Mouse (Mus musculus) activated CD4-positive, CD25-positive, alpha-beta regulatory T cell, adult 4 months (primary cell): ENCODE measurements around the gene Mri1. TPM values are rescaled to one million over a fixed set of nuclear protein-coding genes. Genes with fewer than 3 reads are reported as not detected.
"Not testable (repeated sequence)": the region's sequence is repeated elsewhere in the genome, so short reads cannot be mapped to it uniquely, and the experiment has no call there.

Experiments used
- ATAC-seq: one replicate; pipeline ENCODE4 v1.8.0; 2017
- polyA plus RNA-seq, 2 experiments: library from polyadenylated mRNA; unstranded; fragments of 100-300 nt; shearing (Covaris generic); gene quantifications; one replicate each; pipeline ENCODE4 v1.2.1; 2017

The Mri1 gene
- 10 to 100 TPM; 38.1 to 39.4 TPM for polyA plus RNA-seq

DNA sequence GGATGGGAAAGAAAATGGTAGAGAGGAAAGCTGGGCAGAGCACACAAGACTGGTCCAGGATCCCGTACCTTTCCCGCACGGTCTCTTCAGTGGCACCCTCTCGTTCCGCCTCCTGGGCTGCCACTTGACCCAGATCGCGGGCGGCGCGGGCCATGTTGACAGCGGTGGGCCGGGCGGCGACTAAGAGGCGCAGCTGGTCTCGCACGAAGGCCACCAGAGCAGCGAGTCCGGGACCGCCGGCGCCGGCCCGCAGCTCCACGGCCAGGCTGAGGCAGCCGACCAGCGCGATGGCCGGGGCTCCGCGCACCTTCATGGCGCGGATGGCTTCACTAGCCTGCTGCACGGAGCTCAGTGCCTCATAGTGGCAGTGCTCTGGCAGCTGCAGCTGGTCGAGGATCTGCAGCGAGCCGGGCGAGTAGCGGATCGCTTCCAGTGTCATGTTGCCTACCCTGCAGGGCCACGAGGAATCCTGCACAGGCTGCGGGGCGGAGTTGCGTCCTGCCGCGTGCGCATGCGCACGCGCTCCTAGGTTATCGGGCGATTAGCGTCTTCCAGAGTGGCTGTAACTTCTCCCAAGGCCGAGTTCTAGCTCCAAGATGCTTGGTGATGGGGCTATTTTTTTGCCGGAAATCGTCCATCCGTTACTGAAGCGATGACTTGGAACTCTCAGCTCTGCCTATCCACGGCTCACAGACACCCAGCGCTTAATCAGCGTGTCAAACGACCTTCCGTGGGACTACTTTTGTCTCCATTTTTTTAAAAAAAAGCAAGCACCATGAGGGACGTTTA is at the start of gene Mri1:
Gene Mri1 (minus strand): TSS at position 505 of the 789 bp plus-strand sequence.
- peak; percentile 76 for ATAC-seq

- ATAC-seq: no peak
Observed at GRCm38 (mm10) chr8:84303951-84304350, 46.8 kb upstream of the Mri1 start.

DNA sequence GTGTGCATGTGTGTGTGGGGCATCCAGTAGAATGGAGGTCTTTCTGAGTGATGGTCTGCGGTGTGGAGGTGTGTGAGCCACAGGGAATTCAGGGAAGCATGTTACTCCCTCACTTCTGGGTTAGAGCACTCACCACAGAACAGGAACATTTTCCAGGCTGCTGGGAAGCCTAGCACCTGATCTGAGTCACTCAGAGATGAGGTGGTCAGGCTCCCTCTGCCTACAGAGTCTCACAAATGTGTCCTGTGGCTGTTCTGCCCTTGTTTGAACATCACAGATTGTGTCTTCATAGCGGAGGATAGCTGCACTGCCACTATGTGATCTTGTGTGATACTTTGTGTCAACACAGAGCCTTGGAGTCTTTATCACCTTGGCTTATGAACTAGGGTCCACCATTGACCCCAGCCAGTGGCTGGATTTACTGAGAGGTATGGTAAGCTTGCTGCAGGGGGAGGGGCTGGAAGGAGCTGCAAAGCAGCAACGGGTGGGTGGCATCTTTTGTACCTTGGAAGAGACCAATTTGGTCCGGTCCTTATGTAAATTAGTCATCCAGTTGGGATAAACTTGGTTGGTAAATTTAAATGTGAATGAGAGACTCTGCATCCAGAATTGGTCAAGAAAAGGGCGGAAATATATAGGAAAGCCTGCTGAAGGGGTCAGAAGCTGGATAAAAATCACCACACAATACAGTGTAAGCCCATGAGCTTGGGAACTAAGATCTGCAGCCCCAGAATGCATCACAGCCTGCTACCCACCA is 40.1 kb upstream of the Mri1 start:
- ATAC-seq: no peak

DNA sequence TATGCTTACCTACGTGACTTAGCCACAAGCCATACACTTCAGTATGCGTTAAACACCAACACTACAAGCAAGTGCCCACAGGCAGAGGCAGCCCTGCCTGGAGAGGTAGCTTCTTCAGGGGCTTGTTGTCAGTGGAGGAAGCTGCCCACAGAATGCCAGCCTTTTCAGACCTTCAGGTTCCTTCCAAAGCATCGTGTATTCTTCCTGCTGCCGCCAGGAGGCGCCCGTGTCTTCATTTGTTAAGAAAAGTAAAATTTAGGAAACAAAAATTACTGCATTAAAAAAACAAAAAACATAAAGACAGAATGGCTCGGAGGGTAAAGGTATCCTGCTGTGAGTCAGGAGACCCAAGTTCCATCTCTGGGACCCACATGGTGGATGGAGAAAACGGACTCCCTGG is 34.6 kb upstream of the Mri1 start:
- ATAC-seq: no peak

DNA sequence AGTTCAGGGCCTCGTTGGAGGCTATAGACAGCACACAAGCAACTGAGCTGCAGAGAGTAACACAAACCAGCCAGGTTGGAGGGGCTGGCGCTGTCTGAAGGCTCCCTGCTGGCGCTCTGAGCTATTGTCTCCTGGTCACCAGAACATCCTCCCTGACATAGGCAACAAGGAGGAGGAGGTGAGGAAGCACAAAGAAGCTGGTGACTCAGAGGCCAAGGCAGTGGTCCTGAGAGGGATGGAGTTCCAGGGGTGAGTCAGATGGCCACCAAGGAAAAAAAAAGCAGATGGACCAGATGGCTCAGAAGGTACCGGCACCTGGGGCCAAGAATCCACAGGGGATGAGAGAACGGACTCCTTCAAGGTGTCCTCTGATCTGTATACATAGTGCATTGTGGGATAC is 34.0 kb upstream of the Mri1 start:
- ATAC-seq: no peak

DNA sequence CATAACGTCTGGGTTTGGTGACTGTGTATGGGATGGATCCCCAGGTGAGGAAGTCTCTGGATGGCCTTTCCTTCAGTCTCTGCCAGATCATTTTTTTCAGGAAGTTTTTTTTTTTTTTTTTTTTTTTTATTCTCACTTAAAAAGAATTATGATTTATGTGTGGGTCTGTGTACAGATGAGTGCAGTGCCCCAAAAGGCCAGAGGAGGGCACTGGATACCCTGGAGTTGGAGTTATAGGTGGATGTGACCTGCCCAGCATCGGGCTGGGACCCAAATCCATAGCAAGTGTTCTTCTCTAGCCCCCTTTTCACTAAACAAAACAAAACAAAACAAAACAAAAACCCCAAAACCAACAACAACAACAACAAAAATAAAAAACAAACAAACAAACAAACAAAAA is 31.8 kb upstream of the Mri1 start:
- no peak for ATAC-seq

DNA sequence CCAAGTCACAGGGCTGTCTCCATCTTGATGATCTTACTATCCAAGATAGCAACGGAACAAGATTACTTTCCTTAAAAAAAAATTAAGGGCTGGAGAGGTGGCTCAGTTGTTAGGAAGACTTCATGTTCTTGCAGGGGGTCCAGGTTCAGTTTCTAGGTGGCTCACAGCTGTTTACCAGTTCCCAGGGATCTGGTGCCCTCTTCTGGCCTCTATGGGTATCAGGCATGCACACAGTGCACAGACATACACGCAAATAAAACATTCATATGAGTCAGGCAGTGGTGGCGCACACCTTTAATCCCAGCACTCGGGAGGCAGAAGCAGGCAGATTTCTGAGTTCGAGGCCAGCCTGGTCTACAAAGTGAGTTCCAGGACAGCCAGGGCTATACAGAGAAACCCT is 28.5 kb upstream of the Mri1 start:
- not testable (repeated sequence) for ATAC-seq

DNA sequence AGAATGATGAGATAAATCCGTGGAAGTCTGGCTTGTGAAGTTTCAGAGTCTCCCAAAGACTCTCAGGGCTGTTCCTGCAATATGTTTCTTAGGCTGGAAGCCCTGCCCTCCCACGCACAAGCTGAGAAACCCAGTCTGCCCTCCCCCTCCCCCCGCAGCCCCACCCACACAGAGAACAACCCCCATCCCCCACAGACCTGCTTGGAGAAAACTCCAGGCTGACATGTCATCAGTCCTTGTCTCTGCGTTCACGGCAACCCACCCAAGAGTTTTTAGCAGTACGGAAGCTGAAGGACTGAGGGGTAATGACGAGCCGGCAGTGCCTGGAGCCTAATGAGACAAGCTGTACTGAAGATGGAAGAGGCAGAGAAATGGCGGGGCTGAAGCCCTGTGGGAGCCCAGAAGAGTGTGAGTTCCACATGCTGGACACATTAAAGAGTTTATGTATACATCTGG is 27.5 kb upstream of the Mri1 start:
- no peak for ATAC-seq

DNA sequence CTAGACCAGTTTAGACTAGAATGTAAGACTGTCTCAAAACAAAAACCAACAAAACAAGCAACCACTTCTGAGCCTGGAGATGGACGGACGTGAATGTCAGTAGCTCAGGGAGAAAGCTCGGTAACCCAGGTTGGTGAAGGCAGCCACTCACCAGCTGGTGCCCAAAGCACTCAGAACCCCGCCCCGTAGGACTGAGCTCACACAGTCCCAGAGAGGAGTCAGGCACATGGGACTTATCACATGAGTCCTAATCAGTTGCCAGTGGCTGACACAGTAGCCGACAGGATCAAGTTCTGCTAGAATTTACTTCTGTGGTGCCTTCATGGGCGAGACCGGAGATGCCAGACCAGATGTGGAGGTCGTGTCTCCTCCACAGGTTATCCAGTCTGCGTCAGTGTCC is 23.7 kb upstream of the Mri1 start:
- no peak for ATAC-seq

- ATAC-seq: no peak
Observed at GRCm38 (mm10) chr8:84276447-84276846, 19.3 kb upstream of the Mri1 start.

DNA sequence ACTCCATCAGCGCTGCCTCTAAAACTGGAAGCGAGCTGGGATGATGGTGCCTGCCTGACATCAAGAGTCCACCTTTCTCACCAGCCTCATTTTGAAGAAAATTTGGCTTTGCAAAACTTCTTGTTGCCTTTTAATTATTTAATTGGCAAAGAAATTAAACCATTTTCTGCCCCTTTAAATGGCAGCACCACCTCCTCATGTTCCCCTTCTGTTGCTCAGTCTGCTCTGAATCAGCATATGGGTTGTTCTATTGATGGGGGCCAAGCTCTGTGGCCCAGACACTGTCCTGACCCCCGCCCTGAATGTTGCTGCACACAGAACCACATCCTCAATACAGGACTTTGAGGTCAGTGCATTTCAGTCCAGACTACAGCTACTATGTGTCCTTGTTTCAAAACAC is 16.8 kb upstream of the Mri1 start:
- ATAC-seq: no peak

- ATAC-seq: no peak
Observed at GRCm38 (mm10) chr8:84272302-84272701, 15.2 kb upstream of the Mri1 start.

DNA sequence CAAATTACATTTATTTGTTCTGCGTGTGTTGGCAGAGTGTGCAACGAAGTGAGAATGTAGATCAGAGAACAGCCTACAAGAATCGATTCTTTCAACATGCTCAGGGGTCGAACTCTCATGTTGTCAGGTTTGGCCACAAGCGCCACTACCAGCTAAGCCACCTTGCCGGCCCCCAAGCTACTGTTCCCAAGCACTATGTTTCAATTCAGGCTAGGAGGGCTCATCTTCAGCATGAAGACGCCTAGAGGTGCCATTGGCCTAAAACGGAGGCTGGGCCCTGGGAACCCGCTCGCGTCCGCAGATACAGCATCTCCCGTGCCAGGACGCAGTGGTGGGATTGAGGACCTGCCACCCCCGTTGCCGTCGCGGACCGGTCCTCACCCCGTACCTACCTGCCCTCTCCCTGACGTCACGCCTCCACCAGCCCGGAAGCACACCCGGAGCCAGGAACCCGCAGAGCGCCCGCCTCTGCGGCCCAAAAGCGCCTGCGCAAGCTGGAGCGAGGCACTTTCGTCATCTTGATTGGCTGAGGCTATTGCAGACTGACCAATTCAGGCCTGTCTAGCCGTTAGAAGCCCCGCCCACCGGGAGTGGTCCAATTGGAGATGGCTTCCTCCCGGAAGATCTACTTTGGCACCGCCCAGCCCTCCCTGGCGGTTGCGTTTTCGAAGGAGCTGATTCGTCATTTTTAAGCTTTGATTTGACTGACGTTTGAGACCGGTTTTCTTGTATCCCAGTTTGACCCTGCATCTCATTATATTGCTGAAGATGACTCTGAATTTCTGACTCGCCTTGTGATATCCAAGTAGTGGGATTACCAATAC is 13.0 kb upstream of the Mri1 start, which contains the start of gene Ccdc130:
Gene Ccdc130 (minus strand): TSS at position 431 of the 824 bp plus-strand sequence.
- ATAC-seq: peak; percentile 99

DNA sequence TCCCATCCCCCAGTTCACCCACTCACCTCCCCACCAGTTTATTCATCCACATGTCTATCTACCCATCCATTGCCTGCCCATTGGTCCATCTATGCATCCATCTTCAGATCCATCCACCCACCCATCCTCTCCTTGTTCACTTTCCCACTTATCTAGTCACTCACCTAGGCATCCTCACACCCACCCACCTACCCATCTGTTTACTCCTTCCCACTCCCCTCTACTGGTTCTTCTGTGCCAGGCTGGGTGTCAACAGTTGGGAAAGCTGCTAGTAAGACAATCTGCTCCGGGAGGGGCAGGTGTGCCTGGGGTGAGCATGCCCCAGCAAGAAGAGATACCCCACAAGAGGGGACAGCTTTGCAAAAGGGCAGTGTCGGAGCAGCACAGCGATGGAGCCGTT is 4.0 kb upstream of the Mri1 start:
- ATAC-seq: no peak

GRCm38 (mm10) chr8:84256458-84256821 is 686 bp downstream of the Mri1 start:
- ATAC-seq: peak; percentile 76

DNA sequence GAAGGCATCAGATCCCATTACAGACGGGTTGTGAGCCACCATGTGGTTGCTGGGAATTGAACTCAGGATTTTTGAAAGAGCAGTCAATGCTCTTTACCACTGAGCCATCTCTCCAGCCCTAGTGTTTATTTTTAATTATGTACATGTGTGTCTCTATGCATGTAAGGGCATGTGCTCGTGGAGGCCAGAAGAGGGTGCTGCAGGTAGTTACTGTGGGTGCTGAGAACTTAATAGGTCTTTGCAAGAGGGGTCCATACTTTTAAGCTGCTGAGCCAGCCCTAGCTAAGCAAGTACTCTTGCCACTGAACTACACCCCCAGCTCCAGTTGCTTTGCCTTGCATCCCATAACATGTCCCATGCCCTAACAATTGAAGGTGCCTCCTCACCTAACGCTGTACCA is 1.3 kb downstream of the Mri1 start:
- ATAC-seq: no peak

GRCm38 (mm10) chr8:84249257-84250170 is 7.6 kb downstream of the Mri1 start, which contains the start of gene D8Ertd738e:
TSS of gene D8Ertd738e (minus strand) at chr8:84249719.
- peak; percentile 99 for ATAC-seq

DNA sequence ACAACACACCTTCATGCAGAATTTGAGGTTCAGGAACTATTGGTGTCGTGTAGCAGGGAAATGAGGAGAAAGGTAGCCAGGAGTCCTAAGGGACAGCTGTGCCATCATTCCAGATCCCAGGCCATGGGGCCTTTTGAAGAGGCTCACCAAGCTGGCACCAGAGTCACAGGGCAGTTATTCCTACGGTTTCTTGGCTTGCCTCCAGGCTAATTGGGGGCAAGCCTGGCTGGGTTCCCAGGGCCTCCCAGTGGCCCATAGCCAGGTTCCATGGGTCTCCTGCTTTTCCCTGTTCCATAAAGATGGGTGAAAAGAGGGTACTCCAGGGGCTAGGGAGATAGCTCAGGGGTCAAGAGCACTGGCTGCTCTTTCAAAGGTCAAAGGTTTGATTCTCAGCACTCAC is 15.3 kb downstream of the Mri1 start:
- ATAC-seq: no peak

DNA sequence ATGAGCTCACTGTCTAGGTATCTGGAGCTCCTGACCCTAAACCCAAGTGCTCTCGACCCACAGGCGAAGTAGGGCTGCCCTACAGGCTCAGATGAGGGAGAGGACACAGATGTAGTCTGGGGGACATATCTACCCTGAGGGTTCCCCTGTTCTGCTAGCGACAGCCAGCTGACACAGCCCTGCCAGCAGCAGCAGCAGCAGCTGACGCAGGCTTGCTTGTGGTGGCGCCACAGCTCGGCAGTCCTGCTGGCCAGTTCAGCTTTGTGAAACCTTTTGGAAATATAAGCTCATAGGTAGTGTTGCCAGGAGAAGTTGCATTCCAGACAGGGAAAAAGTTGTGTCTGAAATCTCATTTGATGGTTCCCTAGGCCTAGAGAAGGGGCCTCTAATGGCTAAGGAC is 16.0 kb downstream of the Mri1 start:
- ATAC-seq: no peak

- peak; percentile 17 for ATAC-seq
Observed at GRCm38 (mm10) chr8:84237542-84238229, 19.4 kb downstream of the Mri1 start.

DNA sequence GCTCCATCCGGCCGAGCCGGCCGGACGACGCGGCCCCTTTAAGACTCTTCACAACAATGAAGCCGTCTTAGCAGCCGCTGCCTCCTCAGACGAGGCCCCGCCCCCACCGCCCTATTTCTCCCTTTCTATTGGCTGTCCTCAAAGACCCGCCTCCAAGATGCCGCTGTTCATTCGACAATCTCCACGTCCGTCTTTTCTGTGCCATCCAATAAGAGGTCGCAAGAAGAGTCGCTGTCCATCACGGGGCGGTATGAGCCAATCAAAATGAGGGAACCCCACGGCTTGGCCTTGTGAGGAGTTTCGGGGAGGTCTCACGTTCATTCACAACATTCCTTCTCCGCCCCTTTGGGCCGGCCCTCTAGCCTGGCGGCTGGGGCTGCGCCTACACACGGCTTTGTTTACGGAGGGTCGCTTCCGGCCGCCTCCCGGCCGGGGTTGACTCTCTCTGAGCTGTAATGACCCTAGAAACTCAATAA is 20.1 kb downstream of the Mri1 start, which contains the start of gene Zswim4:
Gene Zswim4 (minus strand): TSS at position 58 of the 476 bp plus-strand sequence.
- peak; percentile 99 for ATAC-seq
